Mouse (Mus musculus) liver, embryonic 16.5 days (tissue): ENCODE results near the gene Map3k13. TPM values are rescaled to one million over a fixed set of nuclear protein-coding genes. Genes with fewer than 3 reads are reported as not detected.
A peak's percentile ranks its signal among the peaks of the same experiment; 100 is the strongest.

Experiments
- ATAC-seq: fragments of 200-750 bp; cut with Nextera tagmentation; 2 replicates; pipeline ENCODE4 v1.8.0; 2017; ENCODE audit warnings: low read depth, mild to moderate bottlenecking, moderate number of reproducible peaks, moderate library complexity
- H3K27ac ChIP-seq: fragments of 300-500 bp; sonication (generic); 2 replicates; pipeline ENCODE4 v1.5.1; 2014; ENCODE audit warnings: mild to moderate bottlenecking, low read length
- H3K27me3 ChIP-seq: fragments of 300-500 bp; sonication (generic); 2 replicates; pipeline ENCODE4 v1.6.1; 2014; ENCODE audit warnings: low read depth, low read length, mixed read lengths; ENCODE audit not compliant: control insufficient read depth, insufficient read depth
- H3K36me3 ChIP-seq: fragments of 300-500 bp; sonication (generic); 2 replicates; pipeline ENCODE4 v1.6.1; 2014; ENCODE audit warnings: mild to moderate bottlenecking; ENCODE audit not compliant: control insufficient read depth, insufficient read depth
- H3K4me1 ChIP-seq: fragments of 300-500 bp; sonication (generic); 2 replicates; pipeline ENCODE4 v1.6.1; 2014; ENCODE audit warnings: low read depth, low read length, mixed read lengths; ENCODE audit not compliant: control insufficient read depth
- H3K4me2 ChIP-seq: fragments of 300-500 bp; sonication (generic); 2 replicates; pipeline ENCODE4 v1.6.1; 2014; ENCODE audit warnings: low read depth, low read length, mixed read lengths
- H3K4me3 ChIP-seq: fragments of 300-500 bp; sonication (generic); 2 replicates; pipeline ENCODE4 v1.5.1; 2014; ENCODE audit warnings: low read depth, mild to moderate bottlenecking, low read length
- H3K9ac ChIP-seq: fragments of 300-500 bp; sonication (generic); 2 replicates; pipeline ENCODE4 v1.6.1; 2014; ENCODE audit warnings: low read depth, low read length
- H3K9me3 ChIP-seq: fragments of 300-500 bp; sonication (generic); replicated peaks from 2 replicates; pipeline ENCODE4 v1.6.1; 2016; ENCODE audit warnings: low read length; ENCODE audit not compliant: control insufficient read depth
- WGBS: fragments of 180-500 bp; shearing (Covaris S2); extraction: QIAGEN DNeasy Blood & Tissue Kit; methylation state at CpG from one replicate; pipeline ENCODE4 v1.1.7; 2014; ENCODE audit not compliant: insufficient replicate concordance; 5-methylcytosine and 5-hydroxymethylcytosine counted together
- polyA plus RNA-seq: library from polyadenylated mRNA; unstranded; fragments of >200 nt; fragmentation: Nextera tagmentation; extraction: Ambion mirVana; gene quantifications from 2 replicates; pipeline ENCODE4 v1.2.1, GENCODE M21; 2015

Gene Map3k13
- polyA plus RNA-seq, 1 experiment from 2014 or later = 0.72 TPM

DNA sequence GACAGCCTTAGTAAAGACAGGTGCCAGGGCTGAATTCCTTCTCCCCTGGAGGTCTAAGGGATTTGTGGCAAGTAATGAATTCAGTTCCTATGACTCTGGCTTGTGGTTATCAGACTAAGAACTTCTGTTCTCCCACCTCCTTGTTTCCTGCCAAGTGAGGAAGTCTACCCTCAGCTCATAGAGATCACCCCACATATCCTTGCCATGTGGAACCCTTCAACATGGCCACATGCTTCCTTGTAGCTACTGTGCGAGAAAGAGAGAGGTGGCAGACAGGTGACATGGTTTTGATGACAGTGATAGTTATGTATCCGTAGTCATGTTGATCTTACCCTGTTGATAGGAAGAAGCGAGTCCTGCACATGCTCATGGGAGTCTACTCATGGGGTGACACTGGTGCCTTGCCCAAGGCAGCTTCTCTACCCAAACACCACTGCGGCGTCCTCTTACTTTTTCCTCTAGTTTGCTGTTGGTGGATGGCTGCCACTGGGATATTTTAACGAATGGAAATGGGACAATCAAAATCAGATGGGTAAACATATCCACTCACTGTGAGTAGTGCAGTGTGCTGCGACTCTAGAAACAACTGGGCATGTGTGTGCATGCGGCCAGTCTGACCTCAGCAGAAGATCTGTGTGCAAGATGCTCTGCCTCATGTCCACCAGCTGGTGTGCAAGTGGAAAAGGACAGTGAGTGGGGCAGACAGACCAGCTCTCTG, 40.9 kb downstream of the Map3k13 start:
- no peaks in the 10 kb centered on the region for H3K9me3 ChIP-seq
- peaks cover 2% of the 10 kb centered on the region; the same call in 1 of the 2 replicates for H3K4me1 ChIP-seq
- no peak overlapping the region for H3K4me3 ChIP-seq
- H3K27ac ChIP-seq = no peak overlapping the region
- no peaks in the 10 kb centered on the region for H3K36me3 ChIP-seq
- no peak overlapping the region for H3K9ac ChIP-seq
- 63% methylated on average over 8 of the region's 8 CpGs for WGBS
- ATAC-seq = no peak
- no peaks in the 10 kb centered on the region for H3K27me3 ChIP-seq
- no peak overlapping the region for H3K4me2 ChIP-seq

DNA sequence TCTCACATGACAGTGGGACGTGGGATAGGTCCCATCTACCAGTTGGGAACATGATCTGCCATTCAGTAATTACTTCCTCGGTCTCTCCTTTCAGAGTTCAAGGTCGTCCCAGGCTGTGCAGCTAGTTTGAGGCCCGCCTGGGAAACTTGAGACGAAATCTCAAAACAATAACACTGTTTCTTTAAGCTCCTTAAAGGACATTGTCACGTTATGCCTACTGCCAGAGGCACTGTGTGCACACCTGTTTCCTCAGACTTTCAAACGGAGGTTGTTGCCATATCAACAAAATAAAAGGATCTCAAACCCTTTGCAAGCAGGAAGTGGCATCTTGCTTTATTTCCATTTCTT, 41.4 kb downstream of the Map3k13 start:
- ATAC-seq = no peak

DNA sequence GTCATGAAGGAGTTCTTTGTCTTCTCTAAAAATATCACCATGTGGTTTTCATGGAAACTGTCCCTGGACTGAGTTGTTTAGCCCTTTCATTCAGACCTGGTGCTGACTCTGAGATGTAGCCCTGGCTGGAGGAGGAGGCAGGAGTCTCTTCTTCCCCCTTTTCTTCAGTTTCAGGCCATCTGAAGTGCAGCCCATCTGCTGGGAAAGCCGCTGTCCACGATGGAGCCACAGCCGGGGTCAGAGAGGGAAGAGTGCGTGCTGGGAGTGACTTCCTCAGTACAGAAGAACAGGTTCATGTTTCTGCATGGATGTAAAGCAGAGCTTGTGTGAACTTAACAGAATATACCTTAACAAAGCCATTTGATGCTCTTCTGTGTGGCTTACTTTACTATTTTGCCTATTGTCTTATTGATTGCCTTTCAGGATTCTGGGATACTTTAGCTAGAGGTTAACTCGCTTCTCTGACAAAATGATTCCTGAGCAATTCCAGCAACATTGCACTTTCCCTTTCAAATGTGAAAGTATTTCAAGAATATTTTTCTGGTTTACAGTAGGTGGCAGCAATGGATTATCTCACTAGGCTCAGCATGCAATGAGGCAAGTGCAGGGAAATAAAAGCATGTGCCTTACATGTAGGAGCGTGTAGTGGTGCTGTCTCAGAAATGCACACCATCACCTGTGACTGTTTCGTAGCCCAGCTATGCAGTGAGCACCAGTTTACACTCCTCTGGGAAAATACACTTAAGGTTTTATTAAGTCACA, 42.3 kb downstream of the Map3k13 start:
- Histone ChIP-seq H3K27me3 (no peaks in the 10 kb centered on the region), H3K4me1 (no peaks in the 10 kb centered on the region; the same call in 1 of the 2 replicates), H3K36me3 (no peaks in the 10 kb centered on the region), H3K27ac (no peak overlapping the region), H3K9me3 (no peaks in the 10 kb centered on the region), H3K4me3 (no peak overlapping the region), H3K9ac (no peak overlapping the region), H3K4me2 (no peak overlapping the region)
- no peak for ATAC-seq
- 39% methylated on average over 7 of the region's 7 CpGs for WGBS

More for the DNA sequence above, 41.4 kb downstream of the Map3k13 start:
- Histone ChIP-seq H3K4me1 (peaks cover 2% of the 10 kb centered on the region; the same call in 1 of the 2 replicates), H3K9me3 (no peaks in the 10 kb centered on the region), H3K27ac (no peak overlapping the region), H3K9ac (no peak overlapping the region), H3K4me3 (no peak overlapping the region), H3K27me3 (no peaks in the 10 kb centered on the region), H3K36me3 (no peaks in the 10 kb centered on the region), H3K4me2 (no peak overlapping the region)
- WGBS = 44% methylated on average over 7 of the region's 7 CpGs

DNA sequence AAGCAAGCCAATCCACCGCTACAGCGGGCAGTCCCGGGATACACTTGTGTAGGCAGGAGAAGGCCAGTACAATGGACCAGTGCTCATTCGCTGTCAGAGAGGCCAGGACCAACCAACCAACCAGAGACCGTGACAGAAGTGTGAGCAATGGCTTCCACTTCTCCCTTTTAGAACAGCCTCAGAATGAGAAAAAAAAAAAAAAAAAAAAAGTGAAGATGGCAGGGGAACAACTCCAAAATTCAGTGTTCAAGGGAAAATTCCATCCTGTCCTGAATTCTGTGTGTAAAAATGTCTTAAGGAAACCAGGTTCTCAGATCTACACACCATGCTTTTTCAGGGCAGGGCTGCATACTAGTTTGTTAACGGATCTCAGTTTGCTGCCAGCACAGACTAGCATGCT, 43.5 kb downstream of the Map3k13 start:
- no peak overlapping the region for H3K4me2 ChIP-seq
- H3K27me3 ChIP-seq = no peaks in the 10 kb centered on the region
- no peak overlapping the region for H3K4me3 ChIP-seq
- no peaks in the 10 kb centered on the region for H3K9me3 ChIP-seq
- no peaks in the 10 kb centered on the region; the same call in 1 of the 2 replicates for H3K4me1 ChIP-seq
- no peak for ATAC-seq
- no peak overlapping the region for H3K27ac ChIP-seq
- H3K36me3 ChIP-seq = no peaks in the 10 kb centered on the region
- WGBS = 69% methylated on average over 6 of the region's 6 CpGs
- no peak overlapping the region for H3K9ac ChIP-seq

DNA sequence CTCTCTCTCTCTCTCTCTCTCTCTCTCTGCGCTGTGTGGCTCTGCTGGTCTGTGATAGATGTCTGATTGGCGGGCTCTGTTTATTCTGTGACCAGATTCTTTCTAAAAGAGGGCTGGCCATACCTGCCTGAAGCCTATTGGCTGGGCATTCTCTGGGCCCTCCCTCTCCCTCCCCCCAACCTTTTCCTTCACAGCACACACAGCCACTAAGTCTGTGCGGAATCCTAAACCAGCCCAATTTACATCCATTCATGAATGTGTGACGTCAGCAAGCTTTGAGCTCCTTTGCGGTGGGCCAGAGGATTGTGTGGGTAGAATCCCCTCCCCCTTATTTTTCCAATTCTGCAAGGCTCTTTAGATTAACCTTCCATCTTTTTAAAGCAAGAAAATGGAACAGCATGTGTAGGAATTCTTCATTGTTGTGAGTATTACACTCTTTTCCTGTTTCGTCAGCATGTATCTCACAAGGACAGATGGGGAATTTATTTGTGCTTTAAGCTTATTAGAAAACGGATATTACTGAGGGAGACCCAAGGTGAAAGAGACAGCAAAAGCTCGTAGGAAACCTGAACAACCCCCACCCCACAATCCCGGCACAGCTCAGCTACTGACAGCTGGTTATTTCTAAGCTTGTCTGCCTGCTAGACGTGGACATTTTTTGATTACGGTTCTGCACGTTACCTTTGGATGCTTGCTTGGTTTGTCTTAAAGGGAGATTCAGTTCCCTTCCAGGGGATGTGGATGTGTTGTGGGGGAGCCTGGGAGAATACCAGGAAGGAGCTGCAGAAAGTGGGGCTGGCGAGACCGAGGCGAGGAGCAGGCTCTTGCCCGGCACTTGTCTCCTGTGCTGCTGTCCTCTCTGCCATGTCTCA, 51.9 kb downstream of the Map3k13 start:
- peak overlapping the region; percentile 55 for H3K4me2 ChIP-seq
- no peak overlapping the region for H3K9ac ChIP-seq
- H3K4me3 ChIP-seq = peak overlapping the region; percentile 45
- H3K27ac ChIP-seq = no peak overlapping the region
- no peaks in the 10 kb centered on the region for H3K36me3 ChIP-seq
- WGBS = 2% methylated on average over 16 of the region's 16 CpGs
- H3K4me1 ChIP-seq = no peaks in the 10 kb centered on the region
- no peaks in the 10 kb centered on the region for H3K9me3 ChIP-seq
- no peaks in the 10 kb centered on the region for H3K27me3 ChIP-seq
- ATAC-seq = peak; percentile 95

DNA sequence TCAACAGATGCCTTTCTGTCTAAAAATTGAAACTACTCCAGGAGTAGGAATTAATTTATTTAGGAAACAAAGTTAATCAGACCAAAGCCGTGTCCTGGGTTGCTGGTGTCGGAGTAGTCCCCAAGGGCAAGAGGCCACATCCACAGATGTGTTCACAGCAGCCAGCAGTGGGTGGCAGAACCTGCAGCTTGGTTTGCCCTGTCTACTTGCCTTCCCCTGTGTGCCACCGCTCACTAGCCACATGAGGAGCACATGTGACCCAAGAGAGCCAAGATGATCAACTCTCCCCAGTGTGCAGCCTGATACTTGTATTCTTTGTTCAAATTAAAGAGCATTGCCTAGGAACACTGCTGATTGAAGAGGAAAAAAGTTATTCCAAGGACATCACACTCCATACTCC, 54.3 kb downstream of the Map3k13 start:
- WGBS = 70% methylated on average over 3 of the region's 3 CpGs
- H3K4me1 ChIP-seq = no peaks in the 10 kb centered on the region
- no peak for ATAC-seq
- H3K27ac ChIP-seq = no peak overlapping the region
- no peaks in the 10 kb centered on the region for H3K36me3 ChIP-seq
- H3K9ac ChIP-seq = no peak overlapping the region
- no peak overlapping the region for H3K4me3 ChIP-seq
- H3K4me2 ChIP-seq = no peak overlapping the region
- no peaks in the 10 kb centered on the region for H3K9me3 ChIP-seq
- no peaks in the 10 kb centered on the region for H3K27me3 ChIP-seq

DNA sequence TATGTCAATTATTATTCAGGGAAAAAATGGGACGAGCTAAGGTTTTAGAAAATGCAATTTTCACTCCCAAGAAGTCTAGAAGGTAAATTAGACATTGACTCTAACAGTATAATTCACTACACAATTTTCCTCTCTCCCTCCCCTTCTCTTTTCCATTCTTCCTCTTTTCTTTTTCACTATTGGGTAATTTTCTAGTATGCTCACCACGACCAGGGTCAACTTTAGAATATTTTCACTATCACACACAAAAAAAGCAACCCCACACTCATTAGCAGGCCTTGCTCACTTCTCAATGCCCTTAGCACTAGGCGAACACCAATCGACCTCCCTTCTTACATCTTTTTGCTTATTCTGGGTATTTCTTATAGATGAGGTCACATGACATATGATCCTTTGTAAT, 54.7 kb downstream of the Map3k13 start:
- ATAC-seq = no peak
- Histone ChIP-seq H3K9me3 (no peaks in the 10 kb centered on the region), H3K4me2 (no peak overlapping the region), H3K4me1 (no peaks in the 10 kb centered on the region), H3K9ac (no peak overlapping the region), H3K27me3 (no peaks in the 10 kb centered on the region), H3K27ac (no peak overlapping the region), H3K36me3 (no peaks in the 10 kb centered on the region), H3K4me3 (no peak overlapping the region)
- WGBS = 53% methylated on average over 4 of the region's 4 CpGs

DNA sequence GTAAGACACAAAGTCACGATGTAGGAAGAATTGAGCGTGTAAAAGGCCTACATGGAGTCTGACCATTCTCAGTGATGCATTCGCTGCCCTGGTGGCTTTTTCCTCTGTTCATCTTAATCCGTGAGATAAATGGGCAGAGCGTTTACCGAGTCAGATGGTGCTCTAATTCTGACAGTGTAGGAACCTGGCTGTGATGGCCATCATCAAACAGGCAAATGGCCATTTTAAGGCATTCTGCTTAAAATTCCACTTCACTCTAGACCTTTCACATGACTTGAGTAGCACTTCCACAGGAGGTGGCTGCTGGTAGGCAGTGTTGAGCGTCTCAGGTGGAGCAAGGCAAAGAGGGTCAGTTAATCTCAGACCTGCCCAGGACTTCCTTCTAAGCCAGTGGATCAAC, 58.2 kb downstream of the Map3k13 start:
- Histone ChIP-seq H3K4me2 (no peak overlapping the region), H3K9me3 (no peaks in the 10 kb centered on the region), H3K4me3 (no peak overlapping the region), H3K27ac (no peak overlapping the region), H3K27me3 (no peaks in the 10 kb centered on the region), H3K9ac (no peak overlapping the region), H3K36me3 (no peaks in the 10 kb centered on the region), H3K4me1 (no peaks in the 10 kb centered on the region; the same call in 1 of the 2 replicates)
- no peak for ATAC-seq
- WGBS = 75% methylated on average over 7 of the region's 7 CpGs
